Mouse (Mus musculus) thymus, adult 2 months (tissue): ENCODE results near the gene Bahd1. TPM values are rescaled to one million over a fixed set of nuclear protein-coding genes. Genes with fewer than 3 reads are reported as not detected.

Experiments
- DNase-seq: peaks from one replicate; pipeline ENCODE4 v3.0.0; 2021
- H3K27ac ChIP-seq: fragments of 200-500 bp; 2 replicates; pipeline ENCODE4 v1.5.1; 2012; ENCODE audit warnings: low read length, control low read depth; ENCODE audit not compliant: control insufficient read depth, insufficient read depth
- H3K27me3 ChIP-seq: fragments of 200-500 bp; 2 replicates; pipeline ENCODE4 v1.6.1; 2012; ENCODE audit warnings: mild to moderate bottlenecking, low read length, moderate library complexity, mixed read lengths; ENCODE audit not compliant: control insufficient read depth, insufficient read depth
- H3K36me3 ChIP-seq: fragments of 200-500 bp; 2 replicates; pipeline ENCODE4 v1.6.1; 2012; ENCODE audit warnings: mild to moderate bottlenecking, low read length, moderate library complexity; ENCODE audit not compliant: control insufficient read depth, insufficient read depth
- H3K4me1 ChIP-seq: fragments of 200-500 bp; replicated peaks from 2 replicates; pipeline ENCODE4 v1.6.1; 2012; ENCODE audit warnings: low read length; ENCODE audit not compliant: control insufficient read depth, insufficient read depth
- H3K4me3 ChIP-seq: fragments of 200-500 bp; 2 replicates; pipeline ENCODE4 v1.5.1; 2012; ENCODE audit warnings: mild to moderate bottlenecking, low read length, control low read depth, moderate library complexity; ENCODE audit not compliant: control insufficient read depth, insufficient read depth
- CTCF ChIP-seq: fragments of 200-500 bp; IDR thresholded peaks from 2 replicates; pipeline ENCODE4 v1.5.1; 2012; ENCODE audit warnings: mild to moderate bottlenecking, control low read depth, low read length, moderate library complexity, borderline replicate concordance; ENCODE audit not compliant: control insufficient read depth, poor library complexity, insufficient read depth; ENCODE audit errors: extremely low read depth
- POLR2A ChIP-seq: fragments of 200-500 bp; IDR thresholded peaks from 2 replicates; pipeline ENCODE4 v1.6.1; 2012; ENCODE audit warnings: mild to moderate bottlenecking, low read length, control low read depth, moderate library complexity; ENCODE audit not compliant: control insufficient read depth, poor library complexity, insufficient read depth; ENCODE audit errors: extremely low read depth
- WGBS: fragments of 180-500 bp; shearing (Covaris S2); methylation state at CpG from one replicate; pipeline ENCODE4 v1.1.7; 2018; 5-methylcytosine and 5-hydroxymethylcytosine counted together
- polyA plus RNA-seq: library from polyadenylated mRNA; depleted of rRNA; stranded (reverse); fragments of >200 nt; gene quantifications from 2 replicates; pipeline ENCODE4 v1.2.3, GENCODE M21; 2012

The Bahd1 gene
- polyA plus RNA-seq, 1 experiment = 38.7 TPM

DNA sequence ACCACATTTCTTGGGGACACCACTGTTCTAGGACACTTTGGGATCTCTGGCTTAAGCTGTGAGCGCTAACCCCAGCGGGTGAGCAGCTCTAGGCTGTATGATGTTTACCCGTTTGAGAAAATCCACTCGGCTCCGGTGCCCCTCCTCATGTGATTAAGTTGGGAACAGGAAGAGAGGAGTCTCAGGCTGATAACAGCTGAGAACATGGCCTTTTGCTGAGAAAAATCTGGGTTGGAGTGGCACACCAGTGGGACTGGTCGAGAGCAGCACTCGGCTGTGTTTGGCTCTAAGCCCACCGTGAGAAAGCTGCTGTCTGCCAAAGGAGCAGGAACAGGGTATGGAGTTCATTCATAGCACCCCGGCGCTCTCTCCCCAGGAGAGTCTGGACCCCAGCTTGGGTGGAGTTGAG, 3.2 kb downstream of the Bahd1 start:
- peaks cover 29% of the 10 kb centered on the region for H3K4me1 ChIP-seq
- no peak overlapping the region for H3K4me3 ChIP-seq
- TF ChIP-seq POLR2A (no peak), CTCF (no peak)
- 70% methylated on average over 10 of the region's 10 CpGs for WGBS
- H3K36me3 ChIP-seq = no peaks in the 10 kb centered on the region
- no peak overlapping the region for H3K27ac ChIP-seq
- DNase-seq = no peak
- H3K27me3 ChIP-seq = peaks cover 23% of the 10 kb centered on the region

DNA sequence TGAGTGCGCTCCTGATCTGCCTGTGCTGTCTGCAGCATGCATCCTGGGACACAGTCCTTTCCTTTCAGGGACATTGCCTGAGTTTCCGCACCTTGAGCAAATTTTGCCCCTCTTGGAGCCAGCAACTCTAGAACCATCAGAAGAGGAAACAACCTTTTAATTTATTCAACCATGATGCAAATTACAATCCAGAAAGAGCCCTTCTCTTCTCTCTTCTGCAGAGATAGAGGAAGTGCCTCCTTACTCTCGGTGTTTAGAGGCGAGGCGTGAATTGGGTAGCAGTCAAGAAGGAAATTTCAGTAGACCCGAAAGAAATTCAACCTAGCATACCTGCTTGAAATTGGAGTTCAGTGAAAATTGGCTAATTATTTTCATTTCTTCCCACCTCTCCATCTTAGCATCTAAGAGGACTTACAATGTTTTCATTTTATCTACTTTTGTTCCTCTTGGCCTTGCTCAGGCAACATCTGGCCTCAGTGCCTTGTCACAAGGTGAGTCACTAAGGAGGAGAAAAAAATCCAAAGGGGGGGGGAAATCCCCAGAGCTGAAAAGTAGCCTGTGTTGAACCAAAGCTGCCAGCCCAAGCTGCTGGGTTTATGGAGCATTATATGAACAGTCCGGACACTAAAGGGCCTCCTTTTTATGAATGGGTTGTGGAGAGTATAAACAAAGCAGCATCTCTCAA, 5.4 kb downstream of the Bahd1 start:
- H3K27ac ChIP-seq = no peak overlapping the region
- no peak for TF ChIP-seq CTCF
- no peak for TF ChIP-seq POLR2A
- peaks cover 28% of the 10 kb centered on the region for H3K4me1 ChIP-seq
- DNase-seq = no peak
- peaks cover 17% of the 10 kb centered on the region for H3K27me3 ChIP-seq
- WGBS = 63% methylated on average over 7 of the region's 7 CpGs
- H3K36me3 ChIP-seq = no peaks in the 10 kb centered on the region
- H3K4me3 ChIP-seq = no peak overlapping the region

DNA sequence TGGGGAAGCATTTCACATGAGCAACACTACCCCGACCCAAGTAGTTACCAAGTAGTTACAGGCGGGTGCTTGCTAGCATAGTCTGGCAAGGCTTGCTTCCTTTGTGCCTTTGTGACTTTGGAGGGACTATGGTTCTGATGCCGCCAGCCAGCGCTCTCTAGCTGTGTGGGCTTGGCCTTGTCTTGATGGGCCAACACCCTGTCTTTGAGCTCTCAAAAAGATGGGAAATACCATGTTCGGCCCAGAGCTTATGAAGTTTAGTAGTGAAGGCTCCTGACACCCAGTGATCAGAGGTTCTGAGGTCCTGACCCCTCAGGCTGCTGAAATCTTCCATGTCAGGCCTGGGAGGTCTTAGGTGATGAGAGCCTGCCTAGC, 5.9 kb downstream of the Bahd1 start:
- Histone ChIP-seq H3K27me3 (peaks cover 15% of the 10 kb centered on the region), H3K4me3 (no peak overlapping the region), H3K36me3 (no peaks in the 10 kb centered on the region), H3K4me1 (peaks cover 30% of the 10 kb centered on the region), H3K27ac (no peak overlapping the region)
- no peak for DNase-seq
- WGBS = 84% methylated on average over 5 of the region's 5 CpGs
- TF ChIP-seq CTCF = no peak

DNA sequence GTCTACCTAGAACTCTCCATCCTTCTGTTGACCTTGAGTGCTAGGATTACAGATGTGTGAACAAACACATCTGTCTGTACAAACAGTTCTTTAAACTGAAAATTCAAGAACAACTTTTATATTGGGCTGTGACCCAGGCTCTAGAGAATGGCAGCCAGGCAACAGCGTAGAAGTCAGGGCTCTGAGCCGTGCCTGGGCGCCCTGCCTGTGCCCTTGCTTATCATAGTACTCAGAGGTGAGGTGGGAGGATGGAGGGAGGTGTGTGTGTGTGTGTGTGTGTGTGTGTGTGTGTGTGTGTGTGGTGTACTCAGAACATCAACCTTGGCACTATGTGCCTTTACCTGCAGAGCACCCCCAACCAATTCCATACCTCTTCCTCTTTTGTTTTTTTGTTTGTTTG, 7.6 kb downstream of the Bahd1 start:
- no peak overlapping the region for H3K4me3 ChIP-seq
- DNase-seq = no peak
- no peaks in the 10 kb centered on the region for H3K36me3 ChIP-seq
- peaks cover 7% of the 10 kb centered on the region; the same call in 1 of the 2 replicates for H3K27me3 ChIP-seq
- no peak overlapping the region for H3K27ac ChIP-seq
- WGBS = 90% methylated on average over 3 of the region's 3 CpGs
- TF ChIP-seq POLR2A (no peak), CTCF (no peak)
- peaks cover 34% of the 10 kb centered on the region for H3K4me1 ChIP-seq

DNA sequence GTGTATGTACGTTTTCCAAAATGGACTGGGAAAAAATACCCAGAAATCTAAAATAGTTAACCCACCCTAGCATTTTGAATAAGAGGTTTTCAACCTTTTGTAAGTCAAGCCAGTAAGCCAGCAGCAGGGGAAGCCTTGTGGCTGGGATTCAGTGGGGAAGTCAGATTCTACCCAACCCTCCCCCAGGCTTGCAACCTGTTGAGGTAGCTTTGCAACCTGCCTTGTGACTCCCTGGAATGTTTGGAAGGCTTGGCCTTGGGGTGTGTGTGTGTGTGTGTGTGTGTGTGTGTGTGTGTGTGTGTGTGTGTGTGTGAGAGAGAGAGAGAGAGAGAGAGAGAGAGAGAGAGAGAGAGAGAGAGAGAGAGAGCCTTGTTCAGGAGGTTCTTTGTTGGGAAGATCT, 9.0 kb downstream of the Bahd1 start:
- 100% methylated on average over 1 of the region's 1 CpGs for WGBS
- no peak for DNase-seq
- Histone ChIP-seq H3K27ac (no peak overlapping the region), H3K36me3 (no peaks in the 10 kb centered on the region), H3K27me3 (no peaks in the 10 kb centered on the region), H3K4me1 (peaks cover 36% of the 10 kb centered on the region), H3K4me3 (no peak overlapping the region)
- TF ChIP-seq CTCF (no peak), POLR2A (no peak)

DNA sequence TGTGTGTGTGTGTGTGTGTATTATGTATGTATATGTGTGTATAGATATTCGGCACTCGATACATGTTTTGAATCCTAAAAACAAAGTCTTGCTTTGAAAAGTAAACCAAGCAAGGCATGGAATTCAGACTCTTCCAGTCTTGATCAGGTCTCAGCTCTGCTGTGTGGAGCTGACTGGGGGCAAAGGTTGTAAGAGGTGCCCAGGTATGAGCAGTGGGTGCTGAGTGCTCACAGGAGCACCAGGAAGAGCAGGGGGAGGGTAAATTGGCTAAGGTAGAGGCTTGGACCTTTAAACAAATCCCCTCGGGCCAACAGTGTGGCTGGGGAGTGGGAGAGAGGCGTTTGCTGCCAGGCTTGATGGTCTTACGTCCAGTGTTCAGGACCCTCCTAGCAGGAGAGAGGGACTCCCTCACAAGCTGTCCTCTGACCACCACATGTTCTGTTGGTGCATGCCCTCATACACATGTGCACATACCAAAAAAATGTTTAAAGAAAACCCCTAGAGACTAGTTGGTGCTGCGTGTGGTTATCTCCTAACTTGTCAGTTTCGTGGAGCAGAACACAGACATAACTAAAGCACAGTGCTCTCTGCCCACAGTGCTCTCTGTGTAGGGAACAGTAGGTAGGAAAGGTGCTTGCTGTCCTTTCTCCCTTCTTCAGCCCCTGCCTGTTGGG, 10.6 kb downstream of the Bahd1 start:
- TF ChIP-seq POLR2A (no peak), CTCF (no peak)
- H3K36me3 ChIP-seq = no peaks in the 10 kb centered on the region
- no peak overlapping the region for H3K27ac ChIP-seq
- H3K4me3 ChIP-seq = no peak overlapping the region
- no peak for DNase-seq
- H3K4me1 ChIP-seq = peaks cover 34% of the 10 kb centered on the region
- no peaks in the 10 kb centered on the region for H3K27me3 ChIP-seq
- 65% methylated on average over 7 of the region's 7 CpGs for WGBS
